Mouse (Mus musculus) cerebellum, adult 2 months (tissue): ENCODE measurements around the gene Sema4b.

Experiments
- CTCF ChIP-seq: fragments of 200-500 bp; IDR thresholded peaks from 2 replicates; pipeline ENCODE4 v1.5.1; 2011; ENCODE audit warnings: low read depth, mild to moderate bottlenecking, control low read depth, low read length, moderate library complexity, borderline replicate concordance; ENCODE audit not compliant: insufficient read depth
- POLR2A ChIP-seq: fragments of 200-500 bp; IDR thresholded peaks from 2 replicates; pipeline ENCODE4 v1.6.1; 2011; ENCODE audit warnings: low read length, control low read depth, borderline replicate concordance; ENCODE audit not compliant: insufficient read depth

DNA sequence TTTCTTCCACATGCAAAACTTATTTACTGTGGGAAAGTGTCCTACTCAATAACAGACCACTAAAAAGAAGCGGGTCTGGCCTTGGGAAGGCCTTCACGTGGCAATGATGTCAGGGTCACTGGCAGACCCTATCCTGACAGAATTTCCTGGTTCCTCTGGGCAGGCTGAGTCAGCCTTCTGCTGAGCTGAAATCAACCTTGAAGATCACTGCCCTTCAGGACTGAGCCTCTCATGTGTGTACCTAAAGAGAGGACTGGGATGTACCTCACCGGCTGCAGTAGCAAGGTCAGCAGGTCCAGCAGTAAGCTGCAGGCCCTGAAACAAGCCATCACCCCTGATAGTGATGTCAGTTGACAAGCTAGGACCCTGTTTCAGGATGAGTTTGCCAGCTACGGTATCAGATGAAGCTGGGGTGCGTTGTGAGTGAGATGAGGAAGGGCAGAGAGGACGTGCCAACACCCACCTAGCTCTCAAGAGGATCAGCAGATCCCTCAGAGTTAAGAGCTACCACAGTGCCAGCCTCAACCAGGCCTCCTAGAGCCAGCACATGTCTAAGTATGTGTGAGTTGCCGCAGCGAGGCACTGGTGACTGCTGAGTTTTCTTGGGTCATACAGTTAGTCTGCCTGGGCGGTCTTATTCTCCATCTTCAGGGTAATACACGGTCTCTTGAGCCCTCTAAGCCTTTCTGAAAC, 8.5 kb upstream of the Sema4b start:
- TF ChIP-seq POLR2A (no peak), CTCF (no peak)
